Mouse (Mus musculus): ENCODE results near the gene Hoxa6. TPM values are rescaled to one million over a fixed set of nuclear protein-coding genes. Genes with fewer than 3 reads are reported as not detected.

Hoxa6 gene
- polyA plus RNA-seq, 1 experiment from 2014 or later = not detected

DNA sequence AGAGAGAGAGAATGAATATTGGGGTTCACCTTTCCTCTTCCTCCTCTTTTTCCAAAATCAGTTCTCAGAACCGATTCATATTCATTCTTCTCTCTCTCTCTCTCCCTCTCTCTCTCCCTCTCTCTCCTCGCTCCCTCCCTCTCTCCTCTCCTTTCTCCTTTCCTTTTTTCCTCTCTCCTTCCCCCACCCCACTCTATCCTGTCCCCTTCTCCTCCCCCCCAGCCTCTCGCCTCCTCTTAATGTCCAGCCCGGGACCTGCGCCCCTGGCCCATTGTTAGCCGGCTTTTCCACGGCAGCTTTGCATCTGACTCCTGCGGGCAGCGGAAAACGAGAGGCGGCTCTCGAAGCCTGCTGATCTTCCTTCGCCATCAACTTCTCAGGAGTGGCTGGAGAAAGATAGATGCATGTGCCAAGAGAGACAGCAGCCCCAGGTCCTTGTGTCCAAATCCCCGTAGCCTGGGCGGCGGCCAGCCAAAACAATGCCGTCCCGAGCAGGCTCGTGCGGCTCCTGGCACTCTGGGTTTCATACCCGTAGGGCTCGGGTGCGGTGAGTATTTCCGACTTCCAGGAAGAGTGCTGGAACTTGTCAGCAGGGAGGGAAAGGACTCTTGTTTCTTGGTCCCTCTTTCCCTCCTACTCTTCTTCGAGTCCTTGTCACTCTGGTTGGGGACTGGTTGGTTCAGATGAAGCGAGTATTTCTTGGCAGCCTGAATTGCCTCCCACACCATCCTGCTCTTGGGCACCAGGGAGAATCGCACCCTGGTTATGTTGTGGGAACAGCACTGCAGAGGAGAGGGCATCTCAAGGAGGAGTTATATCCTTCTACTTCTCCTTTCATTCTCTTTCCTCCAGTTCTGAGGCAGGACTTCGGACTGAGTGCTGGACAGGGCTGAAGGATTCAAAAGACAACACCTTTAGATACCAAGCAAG lies 42.8 kb downstream of the Hoxa6 start:
- Histone ChIP-seq H3K27me3 (peaks cover 98% of the 10 kb centered on the region), H3K9me3 (replicated peaks) (no peaks in the 10 kb centered on the region), H3K4me3 (replicated peaks) (no peak overlapping the region), H3K36me3 (replicated peaks) (no peaks in the 10 kb centered on the region), H3K27ac (replicated peaks) (no peak overlapping the region), H3K4me2 (0 out of 2 replicates have a peak overlapping the region, but pooled peaks have one; percentile 0), H3K9ac (no peak overlapping the region), H3K4me1 (replicated peaks) (no peaks in the 10 kb centered on the region; the same call in 1 of the 2 replicates)
- 3% methylated on average over 28 of the region's 28 CpGs for WGBS (ENCODE audit: insufficient replicate concordance)
- no peak for ATAC-seq (ENCODE audit: insufficient read depth)

DNA sequence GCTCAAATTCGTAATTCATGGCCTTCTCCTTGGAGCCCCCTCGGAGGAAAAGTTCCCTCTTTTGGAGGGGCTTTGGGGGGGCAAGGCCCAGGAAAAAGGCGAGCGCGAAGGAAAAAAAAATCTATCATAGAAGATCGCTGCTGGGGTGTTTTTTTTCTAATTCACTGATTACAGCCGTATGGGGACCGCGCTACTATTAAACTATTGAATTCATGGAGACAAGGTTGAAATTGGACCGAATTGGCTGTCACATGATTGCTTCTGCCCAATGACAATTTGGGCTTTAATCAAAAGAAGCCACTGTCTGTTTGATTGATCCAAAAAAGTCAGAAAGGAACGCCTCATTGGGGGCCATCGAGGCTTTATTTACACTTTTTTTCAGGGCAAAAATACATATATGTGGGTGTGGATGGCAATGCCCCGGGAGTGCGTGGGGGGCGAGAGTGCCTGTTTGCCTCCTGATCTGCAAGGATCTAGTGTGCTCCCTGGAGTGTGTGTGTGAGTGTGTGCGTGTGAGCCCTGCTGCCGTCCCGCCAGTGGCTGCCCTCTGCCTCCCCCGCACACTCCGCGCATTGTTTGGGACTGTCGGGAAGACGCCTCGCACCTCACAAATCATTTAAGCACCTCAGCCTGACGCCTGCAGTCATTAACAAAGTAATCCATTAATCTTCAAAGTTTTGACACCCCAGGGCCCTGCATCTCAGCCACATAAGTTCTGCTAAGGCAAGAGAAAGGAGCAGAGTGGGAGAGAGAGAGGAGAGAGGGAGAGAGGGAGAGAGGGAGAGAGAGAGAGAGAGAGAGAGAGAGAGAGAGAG lies 43.7 kb downstream of the Hoxa6 start, which contains the start of gene Hoxa2:
Gene Hoxa2 (minus strand): TSS at position 206 of the 815 bp plus-strand sequence.
- no peaks in the 10 kb centered on the region for H3K9me3 ChIP-seq (replicated peaks)
- H3K4me1 ChIP-seq (replicated peaks) = no peaks in the 10 kb centered on the region; the same call in 1 of the 2 replicates
- H3K4me2 ChIP-seq = peak within 1 kb of the TSS; percentile 39
- no peak for ATAC-seq (ENCODE audit: insufficient read depth)
- peak within 1 kb of the TSS; percentile 45; the same call in 1 of the 2 replicates for H3K27ac ChIP-seq (replicated peaks)
- peaks cover 98% of the 10 kb centered on the region for H3K27me3 ChIP-seq
- WGBS (ENCODE audit: insufficient replicate concordance) = 1% methylated on average over 25 of the region's 25 CpGs
- H3K4me3 ChIP-seq (replicated peaks) = peak within 1 kb of the TSS; percentile 29; the same call in 1 of the 2 replicates
- H3K36me3 ChIP-seq (replicated peaks) = no peaks in the 10 kb centered on the region
- no peak within 1 kb of the TSS for H3K9ac ChIP-seq

DNA sequence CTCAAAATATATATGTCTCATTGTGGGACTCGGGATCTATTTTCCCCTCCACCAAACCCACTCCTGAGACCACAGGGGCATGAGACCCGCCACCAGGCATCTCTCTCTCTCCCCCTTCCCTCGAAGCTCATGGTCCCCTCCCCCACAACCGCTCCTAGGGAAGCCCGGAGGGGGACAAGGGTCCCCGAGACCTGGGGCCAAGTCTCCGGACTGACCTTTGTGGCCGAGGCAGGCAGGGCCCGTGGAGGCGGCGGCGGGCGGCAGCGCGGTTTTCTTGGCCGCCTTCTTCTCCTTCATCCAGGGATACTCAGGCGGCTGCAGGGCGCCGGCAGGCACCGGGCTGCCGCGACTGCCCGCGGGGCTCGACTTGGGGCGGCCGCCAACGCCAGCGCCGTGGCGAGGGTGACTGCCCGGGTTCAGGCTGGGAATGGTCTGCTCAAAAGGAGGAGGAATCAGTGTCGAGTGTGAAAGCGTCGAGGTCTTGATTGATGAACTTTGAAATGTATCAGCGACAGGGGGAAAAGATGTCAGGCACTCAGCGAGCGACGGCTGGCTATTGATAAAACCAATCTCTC lies 44.4 kb downstream of the Hoxa6 start:
- peak overlapping the region; percentile 29; the same call in 1 of the 2 replicates for H3K4me3 ChIP-seq (replicated peaks)

DNA sequence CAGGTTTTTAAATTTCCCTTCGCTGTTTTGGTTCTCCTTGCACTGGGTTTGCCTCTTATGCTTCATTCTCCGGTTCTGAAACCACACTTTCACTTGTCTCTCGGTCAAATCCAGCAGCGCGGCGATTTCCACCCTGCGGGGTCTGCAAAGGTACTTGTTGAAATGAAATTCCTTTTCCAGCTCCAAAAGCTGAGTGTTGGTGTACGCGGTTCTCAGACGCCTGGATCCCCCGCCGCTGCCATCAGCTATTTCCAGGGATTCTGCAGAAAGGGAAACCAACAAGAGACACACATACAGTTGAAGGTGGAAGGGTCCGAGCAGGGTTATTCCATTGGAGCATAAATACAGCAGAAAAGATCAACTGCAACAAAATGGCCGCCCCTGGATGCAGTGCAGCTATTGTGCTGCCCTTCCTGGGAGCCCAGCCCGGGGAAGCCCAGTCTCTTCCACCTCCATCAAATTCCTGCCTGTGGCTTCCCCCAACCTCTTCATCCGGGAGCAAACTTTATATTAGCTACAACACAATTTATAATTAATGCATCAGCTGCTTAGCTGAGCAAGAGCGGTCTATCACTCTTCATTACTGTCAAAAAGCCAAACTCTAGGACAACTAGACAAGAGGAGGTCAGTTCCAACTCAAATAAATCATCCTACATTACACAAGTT lies 45.0 kb downstream of the Hoxa6 start:
- H3K27ac ChIP-seq (replicated peaks) = no peak overlapping the region
- 0 out of 2 replicates have a peak overlapping the region, but pooled peaks have one; percentile 6 for H3K4me3 ChIP-seq (replicated peaks)
- 10% methylated on average over 17 of the region's 17 CpGs for WGBS (ENCODE audit: insufficient replicate concordance)
- peaks cover under 1% of the 10 kb centered on the region; the same call in 1 of the 2 replicates for H3K4me1 ChIP-seq (replicated peaks)
- peak overlapping the region; percentile 20; the same call in 1 of the 2 replicates for H3K4me2 ChIP-seq
- no peak for ATAC-seq (ENCODE audit: insufficient read depth)
- peaks cover 98% of the 10 kb centered on the region for H3K27me3 ChIP-seq
- no peaks in the 10 kb centered on the region for H3K36me3 ChIP-seq (replicated peaks)
- no peaks in the 10 kb centered on the region for H3K9me3 ChIP-seq (replicated peaks)
- H3K9ac ChIP-seq = no peak overlapping the region

More for the DNA sequence above, 44.4 kb downstream of the Hoxa6 start:
- H3K27ac ChIP-seq (replicated peaks) = peak overlapping the region; percentile 45; the same call in 1 of the 2 replicates
- H3K27me3 ChIP-seq = peaks cover 98% of the 10 kb centered on the region
- no peak overlapping the region for H3K9ac ChIP-seq
- WGBS (ENCODE audit: insufficient replicate concordance) = 1% methylated on average over 39 of the region's 39 CpGs
- H3K4me2 ChIP-seq = peak overlapping the region; percentile 39
- H3K36me3 ChIP-seq (replicated peaks) = no peaks in the 10 kb centered on the region
- ATAC-seq (ENCODE audit: insufficient read depth) = no peak
- no peaks in the 10 kb centered on the region; the same call in 1 of the 2 replicates for H3K4me1 ChIP-seq (replicated peaks)
- no peaks in the 10 kb centered on the region for H3K9me3 ChIP-seq (replicated peaks)

DNA sequence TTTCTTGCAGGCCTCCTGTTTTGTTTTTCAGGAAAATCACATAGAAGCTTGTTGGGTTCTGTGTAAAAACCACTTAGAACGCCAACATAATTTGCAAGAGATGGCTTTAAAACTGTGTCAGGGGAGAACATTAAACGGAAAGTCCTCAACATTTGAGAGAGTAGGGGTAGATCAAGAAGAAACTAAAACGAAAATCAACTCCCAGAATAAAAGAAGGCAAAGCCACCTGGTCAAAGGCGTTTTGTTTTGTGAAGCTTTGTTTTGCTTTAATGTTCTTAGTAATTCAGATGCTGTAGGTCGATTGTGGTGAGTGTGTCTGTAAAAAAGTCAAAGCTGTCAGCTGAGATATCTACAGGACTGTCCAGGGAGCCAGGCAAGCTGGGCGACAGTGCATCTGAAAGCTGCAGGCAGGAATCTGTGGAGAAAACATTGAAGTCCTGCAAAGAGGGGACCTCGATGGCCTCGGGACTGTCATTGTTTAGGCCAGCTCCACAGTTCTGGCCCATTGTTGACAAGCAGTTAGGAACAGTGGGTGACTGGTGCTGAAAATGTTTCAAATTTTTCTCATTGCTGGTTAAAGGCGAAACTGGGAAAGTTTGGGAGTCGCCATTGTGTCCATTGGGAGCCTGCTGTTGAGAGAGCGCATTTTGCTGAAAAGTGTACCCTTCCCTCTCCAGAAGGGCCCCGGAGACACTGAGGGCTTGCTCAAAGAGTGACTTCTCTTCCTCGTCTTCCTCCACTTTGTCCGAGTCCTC lies 45.7 kb downstream of the Hoxa6 start:
- Histone ChIP-seq H3K27me3 (peaks cover 98% of the 10 kb centered on the region), H3K4me3 (replicated peaks) (0 out of 2 replicates have a peak overlapping the region, but pooled peaks have one; percentile 6), H3K4me1 (replicated peaks) (peaks cover 3% of the 10 kb centered on the region; the same call in 1 of the 2 replicates), H3K9ac (no peak overlapping the region), H3K9me3 (replicated peaks) (no peaks in the 10 kb centered on the region), H3K27ac (replicated peaks) (no peak overlapping the region), H3K36me3 (replicated peaks) (no peaks in the 10 kb centered on the region), H3K4me2 (peak overlapping the region; percentile 20; the same call in 1 of the 2 replicates)
- no peak for ATAC-seq (ENCODE audit: insufficient read depth)
- 14% methylated on average over 14 of the region's 14 CpGs for WGBS (ENCODE audit: insufficient replicate concordance)

DNA sequence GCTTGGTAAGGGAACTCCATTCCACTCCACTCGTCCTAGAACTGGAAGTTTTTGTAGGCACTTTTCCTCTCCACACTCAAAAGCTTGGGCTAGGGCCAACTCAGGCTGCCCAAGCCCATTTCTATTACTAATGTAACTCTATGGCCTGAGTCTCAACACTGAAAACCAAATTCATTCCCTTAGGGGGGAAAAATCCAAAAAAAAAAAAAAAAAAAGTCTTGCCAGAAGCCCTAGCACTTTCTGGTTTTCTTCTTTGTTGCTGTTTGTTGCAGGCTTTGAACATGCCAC lies 46.5 kb downstream of the Hoxa6 start:
- Histone ChIP-seq H3K4me3 (replicated peaks) (no peak overlapping the region), H3K4me1 (replicated peaks) (peaks cover 3% of the 10 kb centered on the region; the same call in 1 of the 2 replicates), H3K9me3 (replicated peaks) (no peaks in the 10 kb centered on the region), H3K27ac (replicated peaks) (no peak overlapping the region), H3K36me3 (replicated peaks) (no peaks in the 10 kb centered on the region), H3K4me2 (no peak overlapping the region), H3K27me3 (peaks cover 98% of the 10 kb centered on the region), H3K9ac (no peak overlapping the region)
- WGBS (ENCODE audit: insufficient replicate concordance) = 37% methylated on average over 1 of the region's 1 CpGs
- no peak for ATAC-seq (ENCODE audit: insufficient read depth)

DNA sequence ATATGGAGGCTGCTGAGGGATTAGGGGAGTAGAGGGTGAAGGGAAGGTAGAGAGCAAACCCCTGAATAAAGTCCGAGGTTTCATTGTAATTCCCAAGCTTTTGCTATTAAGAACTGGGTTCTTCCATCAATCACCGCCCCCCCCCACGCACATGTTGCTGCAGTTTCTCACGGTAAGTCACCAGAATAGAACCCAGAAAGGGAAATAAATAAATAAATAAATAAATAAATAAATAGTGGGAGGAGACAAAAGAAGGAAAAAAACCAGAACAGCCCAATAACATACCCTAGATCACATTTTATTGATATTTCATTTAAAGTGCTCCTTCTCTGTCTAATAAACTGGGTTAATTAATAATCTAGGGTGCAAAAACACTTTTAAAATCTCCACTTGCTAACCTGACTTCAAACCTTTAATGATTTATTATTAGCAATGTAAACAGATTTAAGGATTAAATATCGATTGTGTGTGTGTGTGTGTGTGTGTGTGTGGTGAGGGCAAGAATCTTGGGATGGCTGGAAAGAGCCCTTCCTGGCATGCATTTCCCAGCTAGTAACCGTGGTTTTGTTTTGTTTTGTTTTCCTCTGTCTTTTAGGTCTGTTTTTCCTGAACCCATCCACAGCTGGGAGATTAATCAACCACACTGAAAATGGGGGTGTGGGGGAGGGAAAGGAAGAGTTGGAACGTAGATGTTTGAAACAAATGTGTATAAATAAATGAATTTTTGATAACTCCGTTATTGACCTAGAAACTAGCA lies 47.0 kb downstream of the Hoxa6 start:
- peaks cover 3% of the 10 kb centered on the region; the same call in 1 of the 2 replicates for H3K4me1 ChIP-seq (replicated peaks)
- no peaks in the 10 kb centered on the region for H3K9me3 ChIP-seq (replicated peaks)
- H3K27me3 ChIP-seq = peaks cover 98% of the 10 kb centered on the region
- no peak overlapping the region for H3K9ac ChIP-seq
- H3K4me2 ChIP-seq = no peak overlapping the region
- 29% methylated on average over 8 of the region's 8 CpGs for WGBS (ENCODE audit: insufficient replicate concordance)
- H3K4me3 ChIP-seq (replicated peaks) = no peak overlapping the region
- no peaks in the 10 kb centered on the region for H3K36me3 ChIP-seq (replicated peaks)
- H3K27ac ChIP-seq (replicated peaks) = no peak overlapping the region
- ATAC-seq (ENCODE audit: insufficient read depth) = no peak

DNA sequence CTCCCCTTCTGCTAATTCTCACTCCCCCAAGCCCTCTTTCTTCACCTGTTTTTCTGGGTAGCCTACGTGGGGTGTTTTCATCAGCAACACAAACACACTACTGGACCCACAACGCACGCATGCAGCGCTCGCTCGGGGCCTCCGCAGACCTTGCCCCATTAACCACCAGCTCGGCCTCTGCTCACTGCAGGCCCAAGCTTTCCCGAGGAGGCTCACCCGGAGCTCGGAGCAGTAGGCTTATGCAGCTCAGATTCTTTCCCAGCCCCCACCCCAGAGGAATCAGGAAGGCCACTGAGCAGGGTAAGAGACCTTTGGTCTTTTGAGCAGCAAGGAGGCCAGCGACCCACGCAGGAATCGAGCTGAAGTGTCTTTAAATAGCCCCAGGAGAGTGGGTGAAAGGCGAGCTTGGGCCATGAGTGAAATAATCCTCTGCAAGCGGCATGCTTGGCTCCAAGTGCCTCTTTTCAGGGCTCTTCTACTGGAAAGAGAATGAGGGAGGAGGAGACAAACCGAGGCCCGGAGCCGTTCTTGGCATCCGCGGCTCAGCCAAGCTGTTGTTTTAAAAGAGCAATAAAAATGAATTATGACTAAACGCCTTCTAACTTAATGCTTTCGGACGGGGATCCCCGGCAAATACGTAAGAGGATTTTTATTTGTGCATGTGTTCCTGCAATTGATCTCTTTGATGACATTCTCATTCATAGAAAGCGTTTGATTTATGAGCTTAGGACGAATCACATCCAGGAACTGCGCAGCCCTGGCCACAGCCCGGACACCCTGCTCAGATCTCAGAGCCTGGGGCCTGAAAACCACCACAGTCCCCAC lies 47.8 kb downstream of the Hoxa6 start:
- 12% methylated on average over 30 of the region's 30 CpGs for WGBS (ENCODE audit: insufficient replicate concordance)

DNA sequence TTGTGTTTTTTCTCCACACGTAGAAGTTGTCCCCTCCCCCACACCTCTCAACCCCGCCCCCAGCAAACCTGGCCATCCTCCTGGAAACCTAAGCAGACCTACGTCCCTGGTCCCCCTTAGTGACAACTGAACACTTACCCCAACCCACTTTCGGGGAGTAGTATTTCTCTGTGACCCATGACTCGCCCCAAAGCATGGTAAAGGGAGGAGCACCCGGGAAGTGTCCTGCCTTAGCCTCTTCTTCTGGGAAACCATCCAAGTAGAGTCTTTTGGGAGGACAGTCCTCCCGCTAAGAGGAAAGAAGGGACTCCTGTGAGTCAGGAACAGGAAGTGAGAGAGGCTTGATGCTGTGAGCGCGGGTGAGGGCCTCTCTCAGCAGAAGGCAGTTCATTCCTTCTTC lies 48.5 kb downstream of the Hoxa6 start:
- no peaks in the 10 kb centered on the region for H3K9me3 ChIP-seq (replicated peaks)
- H3K36me3 ChIP-seq (replicated peaks) = no peaks in the 10 kb centered on the region
- no peak overlapping the region for H3K4me3 ChIP-seq (replicated peaks)
- H3K27me3 ChIP-seq = peaks cover 98% of the 10 kb centered on the region
- H3K9ac ChIP-seq = no peak overlapping the region
- no peak overlapping the region for H3K27ac ChIP-seq (replicated peaks)
- WGBS (ENCODE audit: insufficient replicate concordance) = 9% methylated on average over 9 of the region's 9 CpGs
- peaks cover 3% of the 10 kb centered on the region; the same call in 1 of the 2 replicates for H3K4me1 ChIP-seq (replicated peaks)
- no peak for ATAC-seq (ENCODE audit: insufficient read depth)
- H3K4me2 ChIP-seq = peak overlapping the region; percentile 23; the same call in 1 of the 2 replicates

More for the DNA sequence above, 47.8 kb downstream of the Hoxa6 start:
- 0 out of 2 replicates have a peak overlapping the region, but pooled peaks have one; percentile 19 for H3K27ac ChIP-seq (replicated peaks)
- no peak overlapping the region for H3K4me3 ChIP-seq (replicated peaks)
- H3K4me2 ChIP-seq = peak overlapping the region; percentile 23
- no peaks in the 10 kb centered on the region for H3K9me3 ChIP-seq (replicated peaks)
- H3K27me3 ChIP-seq = peaks cover 98% of the 10 kb centered on the region
- no peak overlapping the region for H3K9ac ChIP-seq
- H3K36me3 ChIP-seq (replicated peaks) = no peaks in the 10 kb centered on the region
- H3K4me1 ChIP-seq (replicated peaks) = peaks cover 3% of the 10 kb centered on the region; the same call in 1 of the 2 replicates
- ATAC-seq (ENCODE audit: insufficient read depth) = no peak

All from liver, embryonic 15.5 days (tissue).